Mouse (Mus musculus): ENCODE measurements around the gene Esrrg.

- TF ChIP-seq CTCF (IDR thresholded peaks at IDR 0.05) (no peak), EP300 (IDR thresholded peaks at IDR 0.05; ENCODE audit: insufficient read depth, low read depth, low read length) (no peak), POLR2A (IDR thresholded peaks at IDR 0.05; ENCODE audit: insufficient read depth, low read depth, low read length) (no peak)
Observed at GRCm38 (mm10) chr1:187959192-187959591, 350.6 kb downstream of the Esrrg start.
